Mouse (Mus musculus) embryonic facial prominence, embryonic 13.5 days (tissue): Measurements from ENCODE around the gene Lgr4. TPM values are rescaled to one million over a fixed set of nuclear protein-coding genes. Genes with fewer than 3 reads are reported as not detected.

Source experiments
- ATAC-seq: fragments of 200-750 bp; cut with Nextera tagmentation; 2 replicates; pipeline ENCODE4 v1.8.0; 2017; ENCODE audit warnings: low read depth; ENCODE audit not compliant: insufficient number of reproducible peaks, insufficient read depth, low FRiP score, low TSS enrichment
- H3K27ac ChIP-seq: fragments of 300-500 bp; sonication (generic); 2 replicates; pipeline ENCODE4 v1.5.1; 2015; ENCODE audit warnings: moderate library complexity, mild to moderate bottlenecking, inconsistent platforms
- H3K27me3 ChIP-seq: fragments of 300-500 bp; sonication (generic); 2 replicates; pipeline ENCODE4 v1.6.1; 2015; ENCODE audit warnings: mild to moderate bottlenecking, inconsistent platforms
- H3K36me3 ChIP-seq: fragments of 300-500 bp; sonication (generic); 2 replicates; pipeline ENCODE4 v1.6.1; 2015; ENCODE audit warnings: mild to moderate bottlenecking, inconsistent platforms
- H3K4me1 ChIP-seq: fragments of 300-500 bp; sonication (generic); 2 replicates; pipeline ENCODE4 v1.6.1; 2015; ENCODE audit warnings: inconsistent platforms
- H3K4me2 ChIP-seq: fragments of 300-500 bp; sonication (generic); 2 replicates; pipeline ENCODE4 v1.6.1; 2015; ENCODE audit warnings: moderate library complexity, mild to moderate bottlenecking, inconsistent platforms
- H3K4me3 ChIP-seq: fragments of 300-500 bp; sonication (generic); 2 replicates; pipeline ENCODE4 v1.5.1; 2015; ENCODE audit warnings: mild to moderate bottlenecking, inconsistent platforms
- H3K9ac ChIP-seq: fragments of 300-500 bp; sonication (generic); 2 replicates; pipeline ENCODE4 v1.6.1; 2015; ENCODE audit warnings: mild to moderate bottlenecking, inconsistent platforms
- H3K9me3 ChIP-seq: fragments of 300-500 bp; sonication (generic); 2 replicates; pipeline ENCODE4 v1.6.1; 2016; ENCODE audit warnings: inconsistent platforms
- WGBS: fragments of 180-500 bp; shearing (Covaris S2); methylation state at CpG from one replicate; pipeline ENCODE4 v1.1.7; 2015; ENCODE audit warnings: mixed read lengths; 5-methylcytosine and 5-hydroxymethylcytosine counted together
- polyA plus RNA-seq: library from polyadenylated mRNA; unstranded; fragments of >200 nt; fragmentation: Nextera tagmentation; extraction: Ambion mirVana; gene quantifications from 2 replicates; pipeline ENCODE4 v1.2.1, GENCODE M21; 2015

Lgr4 gene
- polyA plus RNA-seq, 1 experiment from 2014 or later: 19.3 TPM

DNA sequence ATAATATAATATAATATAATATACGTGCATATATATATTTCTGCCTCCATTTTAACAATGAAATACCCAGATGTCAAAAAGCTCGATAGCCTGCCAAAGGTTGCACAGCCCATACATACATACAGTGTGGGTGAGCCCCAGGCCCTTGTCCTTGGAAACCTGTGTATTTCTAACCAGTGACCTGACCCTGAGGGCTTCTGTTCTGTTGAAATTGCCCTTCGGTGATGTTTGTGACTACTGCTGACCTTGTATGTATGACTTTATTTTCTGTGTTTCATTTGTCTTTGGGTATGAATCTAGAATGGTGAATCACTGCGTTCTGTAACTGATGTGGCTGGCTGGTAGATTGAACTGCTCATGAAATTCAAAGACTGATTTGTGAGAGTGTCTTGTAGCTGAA, 49.4 kb downstream of the Lgr4 start:
- Histone ChIP-seq H3K4me3 (no peak overlapping the region), H3K36me3 (no peaks in the 10 kb centered on the region), H3K27me3 (no peaks in the 10 kb centered on the region), H3K4me2 (no peak overlapping the region), H3K4me1 (peaks cover 18% of the 10 kb centered on the region), H3K27ac (no peak overlapping the region), H3K9ac (no peak overlapping the region), H3K9me3 (no peaks in the 10 kb centered on the region)
- 96% methylated on average over 4 of the region's 4 CpGs for WGBS
- no peak for ATAC-seq

DNA sequence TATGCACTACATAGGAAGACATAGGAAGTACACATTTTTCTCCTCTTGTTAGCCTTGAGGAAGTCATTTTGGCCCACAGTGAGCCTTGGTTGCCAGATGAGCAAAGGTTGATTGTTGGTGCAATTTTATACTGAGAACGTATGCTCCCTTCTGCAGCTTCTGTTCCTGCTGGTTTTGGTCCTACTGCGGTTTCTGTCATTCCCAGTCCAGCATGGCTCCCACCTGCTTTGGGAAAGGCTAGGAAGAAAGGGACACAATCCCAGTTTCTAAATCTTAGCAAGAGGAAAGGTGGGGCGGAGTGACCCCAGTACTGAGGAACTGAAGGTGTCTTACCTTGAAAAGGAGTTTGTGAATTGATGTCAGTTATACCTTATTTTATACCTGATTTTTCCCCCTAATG, 51.9 kb downstream of the Lgr4 start:
- 78% methylated on average over 3 of the region's 3 CpGs for WGBS
- Histone ChIP-seq H3K9ac (no peak overlapping the region), H3K27ac (peak overlapping the region; percentile 57; the same call in 1 of the 2 replicates), H3K9me3 (no peaks in the 10 kb centered on the region), H3K4me1 (peaks cover 26% of the 10 kb centered on the region), H3K4me2 (no peak overlapping the region), H3K27me3 (no peaks in the 10 kb centered on the region), H3K36me3 (no peaks in the 10 kb centered on the region), H3K4me3 (no peak overlapping the region)
- ATAC-seq: no peak

DNA sequence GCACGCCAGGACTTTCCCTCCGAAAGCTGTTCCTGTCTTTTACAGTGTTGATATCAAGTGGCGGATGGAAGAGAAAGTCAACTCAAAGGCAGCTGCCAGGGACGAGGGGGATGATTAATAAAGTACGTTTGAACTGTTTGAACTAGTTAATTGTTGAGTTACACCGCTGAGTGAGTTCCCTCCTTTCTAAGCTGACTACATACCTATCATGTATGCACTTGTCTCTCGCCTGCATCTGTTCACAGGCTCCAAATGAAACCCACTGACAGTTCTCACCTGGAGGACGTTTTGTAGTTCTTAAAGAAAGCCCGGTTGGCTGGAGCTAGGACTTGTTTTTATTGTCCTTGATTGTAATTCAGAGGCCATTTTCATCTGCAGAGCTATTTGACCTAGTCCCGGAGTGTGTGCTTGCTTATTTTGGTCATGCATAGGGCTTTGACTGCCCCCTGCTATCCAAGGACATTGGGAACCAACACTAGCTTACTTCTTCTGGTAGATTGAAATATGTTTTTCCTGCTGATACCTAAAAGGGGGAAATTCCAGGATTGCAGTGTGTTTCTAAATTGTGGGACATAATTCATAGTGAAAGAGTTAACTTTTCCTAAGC, 52.6 kb downstream of the Lgr4 start:
- Histone ChIP-seq H3K9ac (no peak overlapping the region), H3K27ac (peak overlapping the region; percentile 57), H3K36me3 (no peaks in the 10 kb centered on the region; the same call in 1 of the 2 replicates), H3K27me3 (no peaks in the 10 kb centered on the region), H3K4me3 (no peak overlapping the region), H3K4me1 (peaks cover 26% of the 10 kb centered on the region), H3K4me2 (no peak overlapping the region), H3K9me3 (no peaks in the 10 kb centered on the region)
- no peak for ATAC-seq
- 55% methylated on average over 10 of the region's 10 CpGs for WGBS

DNA sequence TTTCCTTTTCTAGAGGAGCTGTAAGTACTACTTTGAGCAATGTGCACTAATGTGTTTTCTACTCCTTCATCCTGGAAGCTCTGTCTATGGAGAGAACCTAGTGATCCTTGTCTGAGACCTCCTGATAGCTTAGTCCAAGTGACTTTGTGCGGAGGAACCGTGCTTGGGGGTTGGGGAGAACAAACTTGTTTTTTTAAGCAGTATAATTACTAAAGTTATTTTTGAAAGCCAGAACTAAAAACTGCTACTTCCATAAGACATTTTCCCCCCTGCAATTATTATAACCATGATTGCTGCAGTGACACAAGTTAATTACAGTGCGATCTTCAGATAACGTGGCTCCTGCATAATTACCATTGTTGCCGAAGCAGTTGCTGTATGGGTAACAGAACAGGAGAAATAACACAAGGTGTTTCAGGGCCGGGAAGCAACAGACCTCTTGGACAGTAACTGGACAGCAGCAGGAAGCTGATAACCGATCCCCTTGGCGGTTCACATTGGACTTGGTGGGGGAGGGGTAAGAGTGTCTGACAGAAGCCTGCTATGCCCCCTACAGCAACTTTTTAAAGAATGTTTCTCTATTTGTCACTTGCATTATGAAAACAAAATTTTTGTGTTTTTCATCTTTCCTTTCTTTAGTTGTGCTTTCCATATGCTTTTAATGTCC, 53.4 kb downstream of the Lgr4 start:
- Histone ChIP-seq H3K4me2 (no peak overlapping the region), H3K27ac (no peak overlapping the region), H3K27me3 (no peaks in the 10 kb centered on the region), H3K4me1 (peaks cover 22% of the 10 kb centered on the region), H3K9me3 (no peaks in the 10 kb centered on the region), H3K4me3 (no peak overlapping the region), H3K9ac (no peak overlapping the region), H3K36me3 (peaks cover 4% of the 10 kb centered on the region; the same call in 1 of the 2 replicates)
- WGBS: 44% methylated on average over 8 of the region's 8 CpGs
- ATAC-seq: no peak

DNA sequence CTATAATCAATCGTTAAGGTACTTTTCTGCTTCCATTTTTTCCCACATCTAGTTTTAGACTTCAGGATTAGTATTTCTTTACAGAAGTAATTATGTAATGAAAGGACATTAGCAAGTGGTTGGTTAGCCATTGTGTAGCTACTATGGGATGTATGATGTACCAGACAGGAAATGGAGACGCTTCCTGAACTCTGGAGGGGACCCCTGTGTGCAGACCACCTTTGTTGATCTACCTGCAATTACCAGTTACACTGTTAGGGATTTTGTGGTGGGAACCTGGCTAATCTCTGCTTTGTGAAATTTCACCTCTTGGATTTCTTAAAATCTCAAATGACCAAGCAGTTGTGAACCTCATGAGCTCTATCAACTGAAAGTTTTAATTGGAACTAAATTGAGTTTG, 54.9 kb downstream of the Lgr4 start:
- ATAC-seq: no peak
- Histone ChIP-seq H3K27ac (no peak overlapping the region), H3K4me3 (no peak overlapping the region), H3K4me1 (peaks cover 24% of the 10 kb centered on the region), H3K27me3 (no peaks in the 10 kb centered on the region), H3K9ac (no peak overlapping the region), H3K36me3 (peaks cover 7% of the 10 kb centered on the region; the same call in 1 of the 2 replicates), H3K4me2 (no peak overlapping the region), H3K9me3 (no peaks in the 10 kb centered on the region)
- WGBS: 76% methylated on average over 2 of the region's 2 CpGs

DNA sequence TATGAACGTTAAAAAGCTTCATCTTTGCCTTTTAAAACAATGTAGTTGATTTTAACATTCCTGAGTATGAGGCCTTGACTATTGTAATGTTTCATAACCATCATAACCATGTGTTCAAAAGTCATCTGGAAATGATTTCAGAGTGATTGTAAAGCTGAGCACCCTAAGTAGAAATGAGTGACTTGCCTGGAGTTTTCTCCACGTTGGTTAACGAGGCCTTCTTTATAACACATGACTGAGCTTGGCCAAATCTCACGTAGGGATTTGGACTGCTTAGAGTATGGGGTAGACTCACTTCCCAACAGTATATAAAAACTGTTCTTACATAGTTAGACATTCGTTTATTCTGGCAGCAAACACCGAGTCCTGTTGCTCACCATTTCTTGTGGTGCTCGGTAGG, 55.5 kb downstream of the Lgr4 start:
- WGBS: 47% methylated on average over 7 of the region's 7 CpGs
- peaks cover 7% of the 10 kb centered on the region; the same call in 1 of the 2 replicates for H3K36me3 ChIP-seq
- no peaks in the 10 kb centered on the region for H3K9me3 ChIP-seq
- H3K27ac ChIP-seq: 0 out of 2 replicates have a peak overlapping the region, but pooled peaks have one; percentile 11
- H3K27me3 ChIP-seq: no peaks in the 10 kb centered on the region
- peaks cover 25% of the 10 kb centered on the region for H3K4me1 ChIP-seq
- H3K4me2 ChIP-seq: no peak overlapping the region
- no peak for ATAC-seq
- no peak overlapping the region for H3K9ac ChIP-seq
- H3K4me3 ChIP-seq: no peak overlapping the region

DNA sequence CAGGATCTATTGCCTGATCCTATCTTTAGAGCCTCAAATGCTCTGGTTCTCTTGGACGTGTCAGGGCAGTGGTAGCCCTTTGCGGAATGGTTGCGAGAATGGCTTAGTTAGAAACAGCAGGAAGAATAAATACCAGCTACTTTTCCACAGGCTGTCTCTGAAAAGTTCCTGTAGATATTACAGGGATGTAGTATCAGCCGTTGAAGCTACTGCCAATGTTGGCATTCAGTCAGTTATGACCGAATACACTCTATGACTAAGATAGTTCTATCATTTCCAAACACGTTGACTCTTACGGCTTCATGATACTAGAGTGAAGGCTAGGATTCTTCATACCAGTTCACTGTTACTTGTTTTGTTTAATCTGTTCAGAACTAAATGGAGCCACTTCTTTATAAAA, 57.4 kb downstream of the Lgr4 start:
- no peaks in the 10 kb centered on the region for H3K27me3 ChIP-seq
- no peak overlapping the region for H3K27ac ChIP-seq
- no peak overlapping the region for H3K9ac ChIP-seq
- peaks cover 19% of the 10 kb centered on the region for H3K4me1 ChIP-seq
- no peak for ATAC-seq
- peaks cover 7% of the 10 kb centered on the region; the same call in 1 of the 2 replicates for H3K36me3 ChIP-seq
- H3K4me3 ChIP-seq: no peak overlapping the region
- no peaks in the 10 kb centered on the region for H3K9me3 ChIP-seq
- H3K4me2 ChIP-seq: no peak overlapping the region
- WGBS: 89% methylated on average over 7 of the region's 7 CpGs

DNA sequence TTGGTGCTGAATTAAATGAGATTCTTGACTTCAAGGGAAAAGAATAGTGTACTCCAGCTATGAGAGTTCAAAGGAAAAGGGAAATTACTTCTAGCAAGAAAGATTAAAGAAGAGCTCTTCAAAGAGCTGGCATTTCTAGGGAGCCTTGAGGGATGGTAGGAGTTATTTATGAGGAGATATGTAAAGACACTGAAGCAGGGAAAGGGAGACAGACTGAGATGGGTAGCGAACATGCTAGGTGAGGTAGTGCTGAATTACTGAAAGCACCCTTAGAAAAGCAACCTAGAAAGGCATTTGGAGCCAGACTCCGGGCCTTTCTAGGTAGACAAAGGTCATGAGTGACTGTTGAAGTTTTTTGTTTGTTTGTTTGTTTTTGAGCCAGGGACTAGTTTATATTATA, 58.7 kb downstream of the Lgr4 start:
- WGBS: 85% methylated on average over 2 of the region's 2 CpGs
- Histone ChIP-seq H3K4me3 (no peak overlapping the region), H3K9me3 (no peaks in the 10 kb centered on the region), H3K4me1 (0 out of 2 replicates have a peak, but pooled peaks cover 11% of the 10 kb centered on the region), H3K27me3 (no peaks in the 10 kb centered on the region), H3K27ac (no peak overlapping the region), H3K9ac (no peak overlapping the region), H3K4me2 (no peak overlapping the region), H3K36me3 (peaks cover 7% of the 10 kb centered on the region; the same call in 1 of the 2 replicates)
- no peak for ATAC-seq

DNA sequence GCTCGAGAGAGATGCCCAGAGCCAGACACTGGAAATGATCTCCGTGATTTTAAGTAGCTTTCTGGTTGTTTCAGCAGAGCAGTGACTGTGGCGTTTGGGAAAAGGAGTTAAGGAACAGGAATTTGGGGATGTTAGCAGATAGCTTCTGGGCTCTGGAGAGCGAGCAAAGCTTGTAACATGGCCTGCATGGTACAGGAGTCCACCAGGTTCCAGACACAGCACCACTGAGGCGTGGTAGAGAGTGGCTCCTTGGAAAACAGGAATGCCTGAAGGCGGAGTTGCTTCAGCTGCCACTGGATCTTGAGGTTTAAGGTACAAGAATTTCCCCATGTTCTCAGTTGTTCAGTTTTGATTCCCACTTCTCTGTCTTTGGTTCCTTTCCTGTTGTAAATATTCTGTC, 59.9 kb downstream of the Lgr4 start:
- Histone ChIP-seq H3K4me1 (0 out of 2 replicates have a peak, but pooled peaks cover 10% of the 10 kb centered on the region), H3K27ac (no peak overlapping the region), H3K4me2 (no peak overlapping the region), H3K4me3 (no peak overlapping the region), H3K36me3 (peaks cover 9% of the 10 kb centered on the region), H3K9ac (no peak overlapping the region), H3K27me3 (no peaks in the 10 kb centered on the region), H3K9me3 (no peaks in the 10 kb centered on the region)
- WGBS: 79% methylated on average over 6 of the region's 6 CpGs
- ATAC-seq: no peak

DNA sequence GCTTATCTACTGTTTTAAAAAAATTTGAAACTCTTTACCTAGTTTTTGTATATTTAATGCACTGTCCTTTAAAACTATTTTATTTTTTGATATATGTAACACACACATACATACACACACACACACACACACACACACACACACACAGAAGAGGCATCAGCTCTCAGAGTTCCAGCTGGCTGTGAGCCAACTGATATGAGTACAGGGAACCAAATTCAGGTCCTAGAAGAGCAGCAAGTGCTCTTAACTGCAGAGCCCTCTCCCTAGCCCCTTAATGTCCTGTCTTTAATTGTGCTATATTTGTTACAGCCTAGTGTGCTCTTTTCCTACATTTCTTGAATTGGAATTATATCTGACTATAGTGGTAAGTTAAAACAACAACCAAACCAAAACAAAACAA, 61.8 kb downstream of the Lgr4 start:
- H3K27ac ChIP-seq: no peak overlapping the region
- no peak overlapping the region for H3K4me2 ChIP-seq
- no peak for ATAC-seq
- peaks cover 10% of the 10 kb centered on the region for H3K36me3 ChIP-seq
- H3K9me3 ChIP-seq: no peaks in the 10 kb centered on the region
- peaks cover 4% of the 10 kb centered on the region; the same call in 1 of the 2 replicates for H3K4me1 ChIP-seq
- H3K4me3 ChIP-seq: no peak overlapping the region
- no peak overlapping the region for H3K9ac ChIP-seq
- no peaks in the 10 kb centered on the region for H3K27me3 ChIP-seq

DNA sequence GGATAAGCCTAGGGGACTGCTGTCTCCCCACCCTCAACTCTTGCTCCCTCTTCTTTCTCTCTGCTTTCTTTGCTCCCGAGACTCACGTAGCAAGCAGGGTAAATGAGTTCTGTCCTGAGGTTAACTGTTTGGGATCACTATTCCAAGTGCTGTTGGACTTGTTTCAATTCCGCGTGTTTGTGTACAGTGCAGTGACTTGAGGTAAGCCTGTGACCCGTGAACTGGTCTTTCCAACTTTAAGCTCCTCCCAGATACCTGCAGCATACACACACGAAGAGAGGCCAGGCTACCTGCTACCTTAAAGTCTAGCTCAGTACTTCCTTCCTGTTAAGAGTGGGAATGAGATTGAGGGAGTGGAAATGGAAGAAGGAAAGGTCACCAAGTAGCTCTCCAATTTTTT, 66.0 kb downstream of the Lgr4 start:
- Histone ChIP-seq H3K9ac (no peak overlapping the region), H3K4me3 (no peak overlapping the region), H3K27me3 (no peaks in the 10 kb centered on the region), H3K4me2 (no peak overlapping the region), H3K27ac (no peak overlapping the region), H3K4me1 (peaks cover 35% of the 10 kb centered on the region), H3K9me3 (no peaks in the 10 kb centered on the region), H3K36me3 (peaks cover 3% of the 10 kb centered on the region; the same call in 1 of the 2 replicates)
- ATAC-seq: no peak
- WGBS: 88% methylated on average over 6 of the region's 6 CpGs

DNA sequence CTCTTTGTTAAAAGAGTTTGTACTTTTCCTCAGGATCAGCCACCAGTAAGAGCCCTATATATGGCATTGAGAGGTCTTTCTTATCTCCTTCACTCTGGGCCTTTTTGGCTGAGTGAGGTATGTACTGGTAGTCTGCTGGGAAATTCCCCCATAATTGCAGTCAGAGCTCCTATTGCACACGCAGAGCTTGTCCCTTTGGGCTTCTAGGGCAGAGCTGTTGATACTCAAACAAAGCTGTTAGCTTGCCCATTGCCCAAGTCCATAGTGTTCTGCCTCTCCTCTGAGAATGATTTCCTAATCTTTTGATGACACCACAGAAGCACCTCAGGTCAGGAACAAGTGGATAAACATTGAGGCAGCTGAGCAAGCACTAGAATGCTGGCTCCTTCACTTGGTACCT, 67.5 kb downstream of the Lgr4 start:
- Histone ChIP-seq H3K4me1 (peaks cover 44% of the 10 kb centered on the region), H3K9ac (no peak overlapping the region), H3K9me3 (no peaks in the 10 kb centered on the region), H3K27ac (peak overlapping the region; percentile 64; the same call in 1 of the 2 replicates), H3K27me3 (no peaks in the 10 kb centered on the region), H3K36me3 (peaks cover 3% of the 10 kb centered on the region; the same call in 1 of the 2 replicates), H3K4me2 (no peak overlapping the region), H3K4me3 (no peak overlapping the region)
- no peak for ATAC-seq
- 30% methylated on average over 1 of the region's 1 CpGs for WGBS
